Mouse (Mus musculus) olfactory bulb, adult 2 months (tissue): ENCODE results near the gene Pced1b.

ENCODE experiments used
- CTCF ChIP-seq: fragments of 200-500 bp; IDR thresholded peaks from 2 replicates; pipeline ENCODE4 v1.5.1; 2012; ENCODE audit warnings: low read depth, mild to moderate bottlenecking, low read length, moderate library complexity; ENCODE audit not compliant: insufficient read depth
- POLR2A ChIP-seq: fragments of 200-500 bp; IDR thresholded peaks from 2 replicates; pipeline ENCODE4 v1.6.1; 2012; ENCODE audit warnings: mild to moderate bottlenecking, low read depth, low read length, moderate library complexity; ENCODE audit not compliant: insufficient read depth

- no peak for TF ChIP-seq CTCF
- TF ChIP-seq POLR2A: no peak
Measured at GRCm38 (mm10) chr15:97415426-97415946, 168.6 kb downstream of the Pced1b start.
